Mouse (Mus musculus) layer of hippocampus, adult 11-12 months (tissue): ENCODE measurements at regions not wholly inside any gene's neighbourhood (a gene's known extent, or its start where the extent isn't known, plus 50 kb on each side); places are given as distances from the start of the nearest gene placed in this dataset.
A peak's percentile ranks its signal among the peaks of the same experiment; 100 is the strongest.
"Not testable (repeated sequence)": the region's sequence is repeated elsewhere in the genome, so short reads cannot be mapped to it uniquely, and the experiment has no call there.

Experiments
- DNase-seq: peaks from one replicate; pipeline ENCODE4 v3.0.0; 2022; ENCODE audit warnings: low spot score

- no peak for DNase-seq
Measured at GRCm38 (mm10) chr11:13605152-13605697, 993.9 kb upstream of the Pom121l12 start.

GRCm38 (mm10) chr11:13584726-13585125 is 1014.4 kb upstream of the Pom121l12 start:
- no peak for DNase-seq

- no peak for DNase-seq
Measured at GRCm38 (mm10) chr11:13555267-13555666, 1043.8 kb upstream of the Pom121l12 start.

- not testable (repeated sequence) for DNase-seq
Measured at GRCm38 (mm10) chr11:13519618-13520017, 1054.9 kb upstream of the Cobl start.

- not testable (repeated sequence) for DNase-seq
Measured at GRCm38 (mm10) chr11:13510914-13511313, 1046.2 kb upstream of the Cobl start.

DNA sequence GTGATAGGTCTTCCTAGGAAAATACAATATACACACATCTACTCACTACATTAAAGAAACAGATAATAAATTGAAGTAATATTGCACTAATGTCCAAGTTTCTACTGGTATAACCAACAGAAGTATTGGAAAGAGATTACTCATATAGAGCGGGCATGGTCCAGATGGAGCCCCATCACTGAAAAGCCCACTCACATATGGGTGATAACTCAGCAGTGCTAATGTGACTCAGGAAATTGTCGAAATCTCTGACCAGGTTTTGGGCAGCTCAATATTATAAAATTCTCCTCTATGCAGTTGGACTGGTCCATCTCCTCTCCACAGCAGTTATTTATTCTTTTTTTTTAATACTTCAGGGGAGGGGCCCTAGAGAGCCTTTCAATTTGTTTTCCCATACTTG is 1021.2 kb upstream of the Cobl start:
- peak; percentile 44 for DNase-seq

DNA sequence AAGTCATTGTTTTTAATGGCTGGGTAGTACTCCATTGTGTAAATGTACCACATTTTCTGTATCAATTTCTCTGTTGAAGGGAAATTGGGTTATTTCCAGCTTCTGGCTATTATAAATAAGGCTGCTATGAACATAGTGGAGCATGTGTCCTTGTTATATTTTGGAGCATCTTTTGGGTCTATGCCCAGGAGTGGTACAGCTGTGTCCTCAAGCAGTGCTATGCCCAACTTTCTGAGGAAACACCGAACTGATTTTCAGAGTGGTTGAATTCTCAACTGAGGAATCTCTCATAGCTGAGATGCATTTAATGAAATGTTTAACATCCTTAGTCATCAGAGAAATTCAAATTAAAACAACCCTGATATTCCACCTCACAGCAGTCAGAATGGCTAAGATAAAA is 986.8 kb upstream of the Cobl start:
- not testable (repeated sequence) for DNase-seq

- no peak for DNase-seq
Measured at GRCm38 (mm10) chr11:13436433-13436832, 971.7 kb upstream of the Cobl start.

DNA sequence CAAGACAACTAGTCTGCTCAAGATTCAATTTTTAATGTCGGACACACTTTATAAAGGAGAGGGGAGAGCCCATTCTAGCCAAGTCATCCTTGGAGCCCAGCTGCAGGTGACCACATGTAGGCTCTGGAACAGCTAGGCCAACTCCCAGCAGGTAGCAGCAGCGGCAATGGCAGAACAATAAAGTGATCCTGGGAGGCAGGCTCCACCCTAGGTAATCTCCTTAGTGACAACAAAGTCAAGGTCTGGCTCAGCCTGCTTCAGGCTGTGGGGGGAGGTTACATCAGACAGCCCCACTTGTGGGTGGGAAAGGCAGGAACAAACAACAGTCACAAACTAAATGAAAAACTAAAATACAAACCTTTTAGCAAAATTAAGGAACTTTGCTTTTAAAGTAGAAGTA is 953.1 kb upstream of the Cobl start:
- DNase-seq: not testable (repeated sequence)
